Mouse (Mus musculus): ENCODE measurements around the gene Adad1. TPM values are rescaled to one million over a fixed set of nuclear protein-coding genes. Genes with fewer than 3 reads are reported as not detected.

The Adad1 gene
- total RNA-seq, 2 experiments from 2014 or later, result not detected

GRCm38 (mm10) chr3:37141827-37142226 lies 78.5 kb downstream of the Adad1 start:
- no peak for TF ChIP-seq CTCF (IDR thresholded peaks at IDR 0.05)
- intact Hi-C loops (cut with DNase I), result no loop called here
- DNase-seq, result no peak
- Histone ChIP-seq H3K27ac (no peak overlapping the region), H3K4me3 (no peak overlapping the region)

- TF ChIP-seq CTCF (IDR thresholded peaks at IDR 0.05), result no peak
- H3K27ac ChIP-seq, result no peak overlapping the region
- no peak for DNase-seq
- intact Hi-C loops (cut with DNase I), result no loop called here
- H3K4me3 ChIP-seq, result no peak overlapping the region
These were observed 81.7 kb downstream of the Adad1 start for GRCm38 (mm10) chr3:37144979-37145378.

- peak; percentile 22 for DNase-seq
- intact Hi-C loops (cut with DNase I), result no loop called here
- H3K27ac ChIP-seq, result no peak overlapping the region
- no peak overlapping the region for H3K4me3 ChIP-seq
- no peak for TF ChIP-seq CTCF (IDR thresholded peaks at IDR 0.05)
These were observed 83.1 kb downstream of the Adad1 start for GRCm38 (mm10) chr3:37146406-37146805.

GRCm38 (mm10) chr3:37146810-37147209 lies 83.5 kb downstream of the Adad1 start:
- no peak for DNase-seq
- TF ChIP-seq CTCF (IDR thresholded peaks at IDR 0.05), result no peak
- no peak overlapping the region for H3K27ac ChIP-seq
- H3K4me3 ChIP-seq, result no peak overlapping the region
- intact Hi-C loops (cut with DNase I), result no loop called here

GRCm38 (mm10) chr3:37152274-37152673 lies 88.9 kb downstream of the Adad1 start:
- intact Hi-C loops (cut with DNase I), result no loop called here
- DNase-seq, result no peak
- no peak for TF ChIP-seq CTCF (IDR thresholded peaks at IDR 0.05)
- Histone ChIP-seq H3K4me3 (no peak overlapping the region), H3K27ac (no peak overlapping the region)

GRCm38 (mm10) chr3:37153004-37153403 lies 89.7 kb downstream of the Adad1 start:
- intact Hi-C loops (cut with DNase I), result no loop called here

GRCm38 (mm10) chr3:37154396-37154795 lies 91.1 kb downstream of the Adad1 start:
- Histone ChIP-seq H3K27ac (no peak overlapping the region), H3K4me3 (no peak overlapping the region)
- no peak for DNase-seq
- no peak for TF ChIP-seq CTCF (IDR thresholded peaks at IDR 0.05)
- intact Hi-C loops (cut with DNase I), result no loop called here

More at GRCm38 (mm10) chr3:37153004-37153403, 89.7 kb downstream of the Adad1 start:
- no peak overlapping the region for H3K4me3 ChIP-seq
- H3K27ac ChIP-seq, result no peak overlapping the region
- no peak for TF ChIP-seq CTCF (IDR thresholded peaks at IDR 0.05)
- no peak for DNase-seq

GRCm38 (mm10) chr3:37157082-37157481 lies 93.8 kb downstream of the Adad1 start:
- intact Hi-C loops (cut with DNase I), result no loop called here
- no peak overlapping the region for H3K27ac ChIP-seq
- DNase-seq, result no peak
- no peak overlapping the region for H3K4me3 ChIP-seq
- no peak for TF ChIP-seq CTCF (IDR thresholded peaks at IDR 0.05)

GRCm38 (mm10) chr3:37158246-37158645 lies 94.9 kb downstream of the Adad1 start:
- DNase-seq, result no peak
- H3K4me3 ChIP-seq, result no peak overlapping the region
- intact Hi-C loops (cut with DNase I), result no loop called here
- no peak for TF ChIP-seq CTCF (IDR thresholded peaks at IDR 0.05)
- no peak overlapping the region for H3K27ac ChIP-seq

- TF ChIP-seq CTCF (IDR thresholded peaks at IDR 0.05), result no peak
- intact Hi-C loops (cut with DNase I), result no loop called here
- H3K4me3 ChIP-seq, result peak overlapping the region; percentile 26; the same call in 1 of the 2 replicates
- H3K27ac ChIP-seq, result no peak overlapping the region
- no peak for DNase-seq
These were observed 97.8 kb downstream of the Adad1 start for GRCm38 (mm10) chr3:37161096-37161495.

GRCm38 (mm10) chr3:37169283-37169682 lies 106.0 kb downstream of the Adad1 start:
- TF ChIP-seq CTCF (IDR thresholded peaks at IDR 0.05), result no peak
- intact Hi-C loops (cut with DNase I), result no loop called here
- H3K4me3 ChIP-seq, result no peak overlapping the region
- no peak overlapping the region for H3K27ac ChIP-seq
- no peak for DNase-seq

Other genes starting within 250 kb of the Adad1 start
- 10 to 100 TPM; 32.8 to 32.9 TPM for gene 4932438A13Rik, start 200.4 kb upstream of the Adad1 start, total RNA-seq (2021)
- not detected for gene Il2, start 62.4 kb downstream of the Adad1 start, total RNA-seq (2021)
- not detected for gene Il21, start 169.1 kb downstream of the Adad1 start, total RNA-seq (2021)
- gene Bbs12, start 249.0 kb downstream of the Adad1 start, total RNA-seq (2021), result under 1 TPM; 0.18 to 0.47 TPM
- under 1 TPM in 1 of 2 experiments, not detected in 1; 0.36 TPM for gene Cetn4, start 249.2 kb downstream of the Adad1 start, total RNA-seq (2021)